Mouse (Mus musculus) intestine, postnatal 0 days (tissue): ENCODE data around the gene Olfr544. TPM values are rescaled to one million over a fixed set of nuclear protein-coding genes. Genes with fewer than 3 reads are reported as not detected.

Experiments
- ATAC-seq: fragments of 200-750 bp; cut with Nextera tagmentation; 2 replicates; pipeline ENCODE4 v1.8.0; 2017; ENCODE audit warnings: mild to moderate bottlenecking, moderate TSS enrichment, moderate library complexity
- H3K27ac ChIP-seq: fragments of 300-500 bp; sonication (generic); 2 replicates; pipeline ENCODE4 v1.5.1; 2014; ENCODE audit warnings: mild to moderate bottlenecking, low read depth, low read length, moderate library complexity
- H3K27me3 ChIP-seq: fragments of 300-500 bp; sonication (generic); replicated peaks from 2 replicates; pipeline ENCODE4 v1.6.1; 2014; ENCODE audit warnings: low read length, mixed read lengths; ENCODE audit not compliant: control insufficient read depth, insufficient read depth
- H3K36me3 ChIP-seq: fragments of 300-500 bp; sonication (generic); 2 replicates; pipeline ENCODE4 v1.6.1; 2014; ENCODE audit warnings: mild to moderate bottlenecking, moderate library complexity; ENCODE audit not compliant: control insufficient read depth, insufficient read depth
- H3K4me1 ChIP-seq: fragments of 300-500 bp; sonication (generic); replicated peaks from 2 replicates; pipeline ENCODE4 v1.6.1; 2014; ENCODE audit warnings: antibody characterized with exemption, low read length, mixed read lengths; ENCODE audit not compliant: control insufficient read depth, insufficient read depth
- H3K4me2 ChIP-seq: fragments of 300-500 bp; sonication (generic); replicated peaks from 2 replicates; pipeline ENCODE4 v1.6.1; 2014; ENCODE audit warnings: low read depth, mild to moderate bottlenecking, moderate library complexity
- H3K4me3 ChIP-seq: fragments of 300-500 bp; sonication (generic); 2 replicates; pipeline ENCODE4 v1.5.1; 2014; ENCODE audit warnings: low read depth, low read length
- H3K9ac ChIP-seq: fragments of 300-500 bp; sonication (generic); 2 replicates; pipeline ENCODE4 v1.6.1; 2014; ENCODE audit warnings: mild to moderate bottlenecking, low read depth, low read length
- H3K9me3 ChIP-seq: fragments of 300-500 bp; sonication (generic); 2 replicates; pipeline ENCODE4 v1.6.1; 2016; ENCODE audit warnings: mixed run types; ENCODE audit not compliant: control insufficient read depth
- CTCF ChIP-seq: sonication (generic); IDR thresholded peaks from 2 replicates; pipeline ENCODE4 v1.5.1; 2016; ENCODE audit warnings: low read depth, mild to moderate bottlenecking, control low read depth, antibody characterized with exemption, moderate library complexity
- WGBS: fragments of 180-500 bp; shearing (Covaris S2); extraction: QIAGEN DNeasy Blood & Tissue Kit; methylation state at CpG from one replicate; pipeline ENCODE4 v1.1.7; 2014; 5-methylcytosine and 5-hydroxymethylcytosine counted together
- polyA plus RNA-seq: library from polyadenylated mRNA; unstranded; fragments of >200 nt; fragmentation: Nextera tagmentation; extraction: Ambion mirVana; gene quantifications from 2 replicates; pipeline ENCODE4 v1.2.1, GENCODE M21; 2015

The Olfr544 gene
- polyA plus RNA-seq, 1 experiment from 2014 or later, result 0.04 TPM

GRCm38 (mm10) chr7:102480821-102481220 lies 7.3 kb downstream of the Olfr544 start:
- H3K9me3 ChIP-seq, result no peaks in the 10 kb centered on the region
- no peaks in the 10 kb centered on the region for H3K4me1 ChIP-seq
- H3K27ac ChIP-seq, result no peak overlapping the region
- H3K9ac ChIP-seq, result no peak overlapping the region
- no peak for ATAC-seq
- H3K27me3 ChIP-seq, result no peaks in the 10 kb centered on the region
- no peak for TF ChIP-seq CTCF
- H3K4me2 ChIP-seq, result no peak overlapping the region
- WGBS, result 71% methylated on average over 4 of the region's 4 CpGs
- H3K4me3 ChIP-seq, result no peak overlapping the region
- no peaks in the 10 kb centered on the region for H3K36me3 ChIP-seq

GRCm38 (mm10) chr7:102479368-102480078 lies 8.6 kb downstream of the Olfr544 start:
- WGBS, result 52% methylated on average over 5 of the region's 5 CpGs
- H3K9ac ChIP-seq, result no peak overlapping the region
- H3K4me2 ChIP-seq, result no peak overlapping the region
- no peaks in the 10 kb centered on the region for H3K4me1 ChIP-seq
- TF ChIP-seq CTCF, result no peak
- H3K4me3 ChIP-seq, result no peak overlapping the region
- ATAC-seq, result peak; percentile 51; the same call in 1 of the 2 replicates
- H3K27me3 ChIP-seq, result no peaks in the 10 kb centered on the region
- no peaks in the 10 kb centered on the region for H3K9me3 ChIP-seq
- H3K27ac ChIP-seq, result no peak overlapping the region
- H3K36me3 ChIP-seq, result no peaks in the 10 kb centered on the region

DNA sequence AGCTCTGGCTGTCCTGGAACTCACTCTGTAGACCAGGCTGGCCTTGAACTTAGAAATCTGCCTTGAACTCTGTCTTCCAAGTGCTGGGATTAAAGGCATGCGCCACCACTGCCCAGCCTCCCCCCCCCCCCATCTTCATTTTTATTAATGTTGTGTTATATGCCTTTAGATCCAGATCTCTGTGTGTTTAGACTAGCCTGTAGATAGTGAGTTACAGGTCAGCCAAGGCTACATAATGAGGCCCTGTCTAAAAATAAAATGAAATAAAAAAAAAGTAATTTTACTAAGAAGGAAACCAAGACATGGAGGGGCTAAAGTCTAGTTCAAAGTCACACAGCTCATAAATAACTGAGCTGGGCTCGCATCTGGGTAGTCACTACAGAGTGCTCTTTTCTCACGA lies 9.2 kb downstream of the Olfr544 start:
- Histone ChIP-seq H3K27me3 (no peaks in the 10 kb centered on the region), H3K9me3 (no peaks in the 10 kb centered on the region), H3K4me2 (no peak overlapping the region), H3K9ac (no peak overlapping the region), H3K4me1 (no peaks in the 10 kb centered on the region), H3K36me3 (no peaks in the 10 kb centered on the region), H3K27ac (no peak overlapping the region), H3K4me3 (no peak overlapping the region)
- 58% methylated on average over 3 of the region's 3 CpGs for WGBS
- ATAC-seq, result 0 out of 2 replicates have a peak, but pooled peaks have one; percentile 19
- TF ChIP-seq CTCF, result no peak

DNA sequence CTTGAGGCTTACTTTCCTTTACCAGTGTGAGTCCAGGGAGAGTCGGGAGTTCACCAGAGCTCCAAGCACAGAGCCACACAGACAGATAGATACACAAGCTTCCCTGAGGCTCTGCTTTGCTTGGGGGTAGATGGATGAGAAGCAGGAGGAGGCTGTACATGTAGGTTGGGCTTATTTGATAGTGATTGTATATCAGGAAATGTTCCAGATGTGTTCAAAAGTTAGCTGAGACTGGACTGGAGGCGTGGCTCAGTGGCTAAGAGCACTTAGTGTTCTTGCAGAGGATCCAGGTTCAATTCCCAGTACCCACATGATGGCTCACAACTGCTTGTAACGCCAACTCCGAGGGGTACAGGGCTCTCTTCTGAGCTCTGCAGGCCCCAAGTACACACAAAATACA lies 9.7 kb downstream of the Olfr544 start:
- whole genome bisulfite sequencing, result 84% methylated on average over 4 of the region's 4 CpGs
- Histone ChIP-seq H3K4me3 (no peak overlapping the region), H3K27ac (no peak overlapping the region), H3K4me2 (no peak overlapping the region), H3K4me1 (no peaks in the 10 kb centered on the region), H3K9me3 (no peaks in the 10 kb centered on the region), H3K9ac (no peak overlapping the region), H3K27me3 (no peaks in the 10 kb centered on the region), H3K36me3 (no peaks in the 10 kb centered on the region)
- no peak for ATAC-seq
- no peak for TF ChIP-seq CTCF

- Histone ChIP-seq H3K4me3 (no peak overlapping the region), H3K9me3 (no peaks in the 10 kb centered on the region), H3K27me3 (no peaks in the 10 kb centered on the region), H3K9ac (no peak overlapping the region), H3K4me1 (no peaks in the 10 kb centered on the region), H3K4me2 (no peak overlapping the region), H3K27ac (no peak overlapping the region), H3K36me3 (no peaks in the 10 kb centered on the region)
- ATAC-seq, result no peak
- 84% methylated on average over 11 of the region's 11 CpGs for WGBS
- 0 out of 2 replicates have a peak, but pooled peaks have one; percentile 19 for TF ChIP-seq CTCF
Measured at GRCm38 (mm10) chr7:102477377-102477776, 10.7 kb downstream of the Olfr544 start.

DNA sequence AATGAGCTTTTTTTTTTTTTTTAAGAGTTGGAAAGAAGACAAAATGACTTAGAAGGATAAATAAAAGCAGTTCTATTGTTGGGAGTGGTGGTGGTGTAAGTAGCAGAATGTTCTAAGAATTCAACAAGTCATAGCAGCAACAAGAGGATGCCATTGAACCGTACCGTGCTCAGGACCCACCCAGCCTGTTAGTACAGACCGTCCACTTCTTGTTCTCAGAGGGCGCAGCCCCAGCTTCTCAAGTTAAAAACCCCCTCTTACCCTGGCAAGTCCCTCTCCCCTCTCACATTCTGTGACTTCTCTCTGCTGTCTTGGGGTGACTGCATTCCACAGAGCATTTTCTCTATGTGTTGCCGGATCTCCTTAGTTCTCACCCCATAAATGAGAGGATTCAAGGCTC lies 11.5 kb downstream of the Olfr544 start:
- H3K4me1 ChIP-seq, result no peaks in the 10 kb centered on the region
- H3K9ac ChIP-seq, result no peak overlapping the region
- H3K9me3 ChIP-seq, result no peaks in the 10 kb centered on the region
- 92% methylated on average over 5 of the region's 5 CpGs for WGBS
- no peak for ATAC-seq
- no peak overlapping the region for H3K4me2 ChIP-seq
- H3K36me3 ChIP-seq, result no peaks in the 10 kb centered on the region
- H3K27me3 ChIP-seq, result no peaks in the 10 kb centered on the region
- TF ChIP-seq CTCF, result no peak
- no peak overlapping the region for H3K4me3 ChIP-seq
- H3K27ac ChIP-seq, result no peak overlapping the region
